Mouse (Mus musculus) liver, postnatal 0 days (tissue): Measurements from ENCODE around the gene Pmel. TPM values are rescaled to one million over a fixed set of nuclear protein-coding genes. Genes with fewer than 3 reads are reported as not detected.

Source experiments
- ATAC-seq: fragments of 200-750 bp; cut with Nextera tagmentation; 2 replicates; pipeline ENCODE4 v1.8.0; 2017; ENCODE audit warnings: mild to moderate bottlenecking, moderate library complexity
- DNase-seq: peaks from one replicate; pipeline ENCODE4 v3.0.0-alpha.2; 2016
- H3K27ac ChIP-seq: fragments of 300-500 bp; sonication (generic); 2 replicates; pipeline ENCODE4 v1.5.1; 2014; ENCODE audit warnings: antibody characterized with exemption, moderate library complexity, mild to moderate bottlenecking, low read depth
- H3K27me3 ChIP-seq: fragments of 300-500 bp; sonication (generic); 2 replicates; pipeline ENCODE4 v1.6.1; 2014; ENCODE audit warnings: low read length, control low read depth, mixed read lengths; ENCODE audit not compliant: insufficient read depth
- H3K36me3 ChIP-seq: fragments of 300-500 bp; sonication (generic); replicated peaks from 2 replicates; pipeline ENCODE4 v1.6.1; 2014; ENCODE audit warnings: mild to moderate bottlenecking, control low read depth, low read length, moderate library complexity, mixed read lengths; ENCODE audit not compliant: insufficient read depth
- H3K4me1 ChIP-seq: fragments of 300-500 bp; sonication (generic); 2 replicates; pipeline ENCODE4 v1.6.1; 2014; ENCODE audit warnings: antibody characterized with exemption, mild to moderate bottlenecking, control low read depth; ENCODE audit not compliant: insufficient read depth
- H3K4me2 ChIP-seq: fragments of 300-500 bp; sonication (generic); 2 replicates; pipeline ENCODE4 v1.6.1; 2014; ENCODE audit warnings: low read depth, mild to moderate bottlenecking, low read length, moderate library complexity, mixed read lengths
- H3K4me3 ChIP-seq: fragments of 300-500 bp; sonication (generic); 2 replicates; pipeline ENCODE4 v1.5.1; 2014; ENCODE audit warnings: low read depth, low read length
- H3K9ac ChIP-seq: fragments of 300-500 bp; sonication (generic); replicated peaks from 2 replicates; pipeline ENCODE4 v1.6.1; 2014; ENCODE audit warnings: mild to moderate bottlenecking, moderate library complexity
- H3K9me3 ChIP-seq: fragments of 300-500 bp; sonication (generic); 2 replicates; pipeline ENCODE4 v1.6.1; 2016; ENCODE audit warnings: mild to moderate bottlenecking, control low read depth, low read length, mixed read lengths
- CTCF ChIP-seq: sonication (generic); IDR thresholded peaks from 2 replicates; pipeline ENCODE4 v1.5.1; 2016; ENCODE audit warnings: antibody characterized with exemption, low read depth
- EP300 ChIP-seq: IDR thresholded peaks from 2 replicates; pipeline ENCODE4 v1.6.1; 2016; ENCODE audit warnings: antibody characterized with exemption, low read depth, mild to moderate bottlenecking
- WGBS: fragments of 180-500 bp; shearing (Covaris S2); extraction: QIAGEN DNeasy Blood & Tissue Kit; methylation state at CpG from one replicate; pipeline ENCODE4 v1.1.7; 2014; ENCODE audit not compliant: insufficient replicate concordance; 5-methylcytosine and 5-hydroxymethylcytosine counted together
- polyA plus RNA-seq: library from polyadenylated mRNA; unstranded; fragments of >200 nt; fragmentation: Nextera tagmentation; extraction: Ambion mirVana; gene quantifications from 2 replicates; pipeline ENCODE4 v1.2.1, GENCODE M21; 2015

The Pmel gene
- polyA plus RNA-seq, 1 experiment from 2014 or later, result 0.69 TPM

DNA sequence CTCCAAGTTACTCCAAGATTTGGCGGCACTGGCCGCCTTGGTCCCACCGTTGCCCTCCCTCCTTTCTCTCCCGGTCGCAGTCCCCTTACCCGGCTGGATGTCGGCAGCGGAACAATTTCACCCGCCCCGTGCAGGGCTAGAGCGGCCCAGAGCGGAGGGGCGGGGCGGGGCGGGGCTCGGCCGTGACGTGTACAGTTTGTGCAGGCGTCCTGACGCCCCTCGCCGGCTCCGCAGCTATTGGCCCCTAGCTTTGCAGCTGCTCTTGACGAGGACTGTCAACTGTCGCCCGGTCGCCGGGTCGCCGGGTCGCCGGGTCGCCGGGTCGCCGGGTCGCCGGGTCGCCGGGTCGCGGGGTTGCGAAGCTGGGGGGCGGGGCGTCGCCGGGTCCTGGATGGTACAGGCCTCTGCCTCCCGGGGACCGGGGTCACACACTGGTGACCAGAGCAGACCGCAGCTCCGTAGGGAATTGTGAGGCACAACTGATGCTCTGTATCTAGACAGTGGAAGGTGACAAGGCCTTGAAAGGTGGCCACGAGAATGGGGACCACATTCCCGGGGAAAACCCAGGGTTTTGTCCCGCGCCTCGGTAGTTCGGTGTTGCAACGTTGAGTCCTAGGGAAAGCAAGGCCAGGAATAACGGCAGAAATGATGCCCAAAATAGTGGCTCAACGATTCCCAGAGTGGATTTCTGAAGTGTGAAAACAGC lies 30.1 kb upstream of the Pmel start, which contains the start of gene Suox:
Gene Suox (minus strand): TSS at position 311 of the 706 bp plus-strand sequence.
- ATAC-seq (peak; percentile 94), DNase-seq (peak; percentile 94)
- Histone ChIP-seq H3K9me3 (no peaks in the 10 kb centered on the region), H3K4me2 (peak within 1 kb of the TSS; percentile 98), H3K36me3 (no peaks in the 10 kb centered on the region; the same call in 1 of the 2 replicates), H3K4me1 (peaks cover 18% of the 10 kb centered on the region), H3K27me3 (0 out of 2 replicates have a peak, but pooled peaks cover 9% of the 10 kb centered on the region), H3K4me3 (peak within 1 kb of the TSS; percentile 84), H3K9ac (peak within 1 kb of the TSS; percentile 69), H3K27ac (peak within 1 kb of the TSS; percentile 89)
- under 1% methylated on average over 60 of the region's 60 CpGs for WGBS
- TF ChIP-seq CTCF (no peak), EP300 (no peak)

DNA sequence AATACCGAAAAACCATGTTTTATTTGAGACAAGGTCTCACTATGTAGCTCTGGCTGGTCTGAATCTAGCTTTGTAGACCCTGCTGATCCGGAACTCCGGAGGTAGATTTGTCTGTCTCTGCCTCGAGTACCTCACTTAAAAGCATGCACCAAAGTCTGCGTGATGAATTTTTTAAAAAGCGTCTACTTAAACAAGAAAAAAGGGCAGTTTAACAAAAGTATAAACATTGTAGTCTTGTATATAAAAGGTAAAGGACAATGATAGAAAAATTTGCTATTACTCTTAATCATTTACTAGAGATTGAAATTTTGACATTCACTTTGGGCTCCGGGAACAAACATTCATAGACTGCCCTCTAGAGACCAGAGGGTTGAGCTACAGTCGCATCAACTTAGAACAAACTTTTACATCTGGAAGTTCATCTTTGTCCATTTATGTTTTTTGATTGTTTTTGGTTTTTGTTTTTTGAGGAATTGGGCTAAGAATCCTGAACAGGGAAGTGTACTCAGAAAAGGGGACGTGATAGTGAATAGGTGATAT lies 29.5 kb upstream of the Pmel start:
- Histone ChIP-seq H3K27ac (peak overlapping the region; percentile 89), H3K9me3 (no peaks in the 10 kb centered on the region), H3K27me3 (0 out of 2 replicates have a peak, but pooled peaks cover 3% of the 10 kb centered on the region), H3K4me2 (peak overlapping the region; percentile 98), H3K36me3 (peaks cover 3% of the 10 kb centered on the region), H3K4me3 (peak overlapping the region; percentile 84), H3K9ac (peak overlapping the region; percentile 69), H3K4me1 (peaks cover 13% of the 10 kb centered on the region)
- DNase-seq (no peak), ATAC-seq (peak; percentile 31; the same call in 1 of the 2 replicates)
- under 1% methylated on average over 9 of the region's 9 CpGs for WGBS
- peak; percentile 77 for TF ChIP-seq CTCF
- TF ChIP-seq EP300, result no peak

DNA sequence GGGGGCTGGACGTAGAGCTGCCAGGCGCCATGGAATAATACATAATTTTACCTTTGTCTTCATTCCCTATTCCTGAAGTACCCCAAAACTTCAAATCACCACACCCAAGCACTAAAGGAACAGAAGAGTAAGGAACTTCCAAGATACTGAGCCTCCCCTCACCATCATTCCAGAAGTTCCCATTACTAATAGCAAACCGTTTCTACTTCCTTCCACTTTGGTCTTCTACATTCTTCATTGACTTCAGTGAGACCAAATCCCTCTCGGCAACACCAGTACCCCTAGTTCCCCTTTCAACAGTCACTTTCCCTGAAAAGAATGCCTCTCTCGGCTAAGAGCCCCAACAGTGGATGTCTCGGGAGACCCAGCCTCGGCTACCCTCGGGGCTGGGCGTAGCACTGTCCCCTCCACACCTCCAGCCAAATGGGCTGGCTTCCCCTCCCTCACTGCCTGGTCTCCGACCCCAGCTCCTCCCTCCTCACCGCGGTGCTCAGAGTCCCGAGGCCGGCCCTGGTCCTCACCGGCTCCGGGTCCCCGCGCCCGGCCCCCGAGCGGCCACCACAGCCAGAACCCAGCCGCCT lies 8.5 kb upstream of the Pmel start:
- Histone ChIP-seq H3K4me1 (peaks cover 17% of the 10 kb centered on the region), H3K9me3 (no peaks in the 10 kb centered on the region), H3K27ac (peak overlapping the region; percentile 99), H3K4me2 (peak overlapping the region; percentile 92), H3K9ac (peak overlapping the region; percentile 99), H3K27me3 (no peaks in the 10 kb centered on the region), H3K36me3 (peaks cover 25% of the 10 kb centered on the region), H3K4me3 (peak overlapping the region; percentile 95)
- TF ChIP-seq EP300 (no peak), CTCF (no peak)
- DNase-seq (no peak), ATAC-seq (no peak)
- 2% methylated on average over 22 of the region's 22 CpGs for WGBS

DNA sequence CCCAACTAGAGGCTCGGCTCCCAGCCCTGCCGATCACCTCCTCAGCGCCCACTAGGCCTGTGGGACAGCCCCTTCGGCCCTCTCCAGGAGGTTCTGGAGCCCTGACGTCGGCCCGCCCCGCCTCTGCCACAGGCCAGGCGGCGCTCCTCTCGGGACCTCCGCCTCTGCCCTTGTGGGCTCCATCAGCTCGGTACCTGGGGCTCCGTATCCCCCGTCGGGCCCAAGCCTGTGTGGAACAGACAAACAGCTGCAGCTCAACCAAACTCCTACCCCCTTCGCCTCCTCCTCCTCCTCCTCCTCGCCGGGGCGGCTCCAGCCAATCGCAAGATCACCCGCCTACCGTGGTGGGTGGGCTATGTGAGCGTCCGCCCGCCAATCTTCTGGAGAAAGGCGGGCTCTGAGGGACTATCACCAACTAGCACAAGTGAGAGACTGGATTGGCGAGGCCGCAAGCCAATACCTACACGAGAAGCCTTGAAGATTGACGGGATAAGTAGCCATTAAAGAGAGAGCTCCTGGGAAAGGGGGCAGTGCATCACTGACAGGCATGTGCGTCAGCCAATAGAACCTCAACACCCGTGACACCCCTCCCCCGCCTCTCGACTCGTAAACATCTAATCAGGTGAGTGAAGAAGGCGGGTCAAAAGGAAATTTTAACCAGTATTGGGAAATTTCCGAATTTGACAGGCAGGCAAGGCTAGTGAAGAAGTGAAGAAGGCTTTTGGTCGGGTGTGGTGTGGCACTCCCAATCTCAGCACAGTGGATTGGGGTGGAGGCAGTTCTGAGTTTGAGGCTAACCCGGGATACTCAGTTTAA lies 7.8 kb upstream of the Pmel start, which contains the start of gene Rab5b:
Gene Rab5b (minus strand): TSS at position 273 of the 816 bp plus-strand sequence.
- TF ChIP-seq EP300 (peak; percentile 85), CTCF (no peak)
- no peaks in the 10 kb centered on the region for H3K27me3 ChIP-seq
- H3K4me2 ChIP-seq, result peak within 1 kb of the TSS; percentile 92
- peak within 1 kb of the TSS; percentile 95 for H3K4me3 ChIP-seq
- peak; percentile 96 for DNase-seq
- H3K4me1 ChIP-seq, result peaks cover 17% of the 10 kb centered on the region
- peak within 1 kb of the TSS; percentile 99 for H3K9ac ChIP-seq
- H3K36me3 ChIP-seq, result peaks cover 31% of the 10 kb centered on the region
- WGBS, result 1% methylated on average over 39 of the region's 40 CpGs
- H3K9me3 ChIP-seq, result no peaks in the 10 kb centered on the region
- peak within 1 kb of the TSS; percentile 99 for H3K27ac ChIP-seq
- ATAC-seq, result peak; percentile 98

DNA sequence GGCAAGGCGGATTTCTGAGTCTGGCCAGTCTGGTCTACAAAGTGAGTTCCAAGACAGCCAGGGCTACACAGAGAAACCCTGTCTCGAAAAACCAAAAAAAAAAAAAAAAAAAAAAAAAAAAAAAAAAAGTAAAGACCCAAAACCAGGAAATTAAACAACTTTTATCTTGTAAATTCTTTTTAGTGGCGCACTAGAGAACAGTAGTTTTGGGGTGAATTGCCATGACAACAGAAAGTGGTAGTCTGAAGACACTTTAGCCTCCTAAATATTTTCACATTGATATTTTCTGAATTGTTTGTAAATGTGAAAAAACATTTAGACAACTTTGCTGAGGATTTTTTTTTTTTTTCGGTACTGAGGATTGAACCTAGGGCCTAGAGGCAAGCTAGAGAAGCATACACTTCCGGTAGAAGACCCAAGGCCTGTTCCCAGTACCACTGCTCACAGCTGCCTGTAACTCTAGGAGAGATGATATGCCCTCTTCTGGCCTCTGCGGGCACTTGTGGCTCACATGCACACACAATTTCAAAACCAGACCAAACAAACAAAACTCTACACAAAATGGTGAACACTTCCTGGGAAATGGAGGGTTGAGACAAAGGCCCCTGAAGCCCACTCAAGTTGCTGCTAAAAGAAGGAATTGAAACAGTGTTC lies 6.8 kb upstream of the Pmel start:
- peaks cover 41% of the 10 kb centered on the region for H3K36me3 ChIP-seq
- 0 out of 2 replicates have a peak overlapping the region, but pooled peaks have one; percentile 99 for H3K27ac ChIP-seq
- DNase-seq (no peak), ATAC-seq (no peak)
- H3K9me3 ChIP-seq, result no peaks in the 10 kb centered on the region
- H3K4me1 ChIP-seq, result peaks cover 17% of the 10 kb centered on the region
- TF ChIP-seq CTCF (0 out of 2 replicates have a peak, but pooled peaks have one; percentile 7), EP300 (no peak)
- no peaks in the 10 kb centered on the region for H3K27me3 ChIP-seq
- no peak overlapping the region for H3K9ac ChIP-seq
- H3K4me3 ChIP-seq, result no peak overlapping the region
- H3K4me2 ChIP-seq, result no peak overlapping the region
- 86% methylated on average over 6 of the region's 6 CpGs for WGBS
